8 mouse cellular contexts compared by ENCODE assay signal in genomic region chr6:70921274-70922074, GRCm38 (mm10). TPM values are rescaled to one million over a fixed set of nuclear protein-coding genes. Genes with fewer than 3 reads are reported as not detected.
A peak's percentile ranks its signal among the peaks of the same experiment; 100 is the strongest.
DNase-seq lines count a peak whose midpoint lies in the region; ATAC-seq and TF ChIP-seq lines count a peak whose summit lies in the region.

No protein-coding gene starts in this region.

- H3K27ac ChIP-seq in spleen, adult 2 months (ENCODE audit: insufficient read depth, low read length), result no peak overlapping the region
- H3K27ac ChIP-seq in intestine, embryonic 16.5 days (ENCODE audit: low read length), result no peak overlapping the region
- H3K27ac ChIP-seq in limb, embryonic 13.5 days, result no peak overlapping the region; the same call in 1 of the 2 replicates
- H3K27ac ChIP-seq in midbrain, embryonic 14.5 days (replicated peaks; ENCODE audit: low read depth, low read length), result peak overlapping the region; percentile 50
- no peak overlapping the region for H3K27ac ChIP-seq in stomach, postnatal 0 days (replicated peaks)

- peak overlapping the region; percentile 44 for H3K4me2 ChIP-seq in intestine, embryonic 16.5 days (ENCODE audit: low read depth, low read length)
- H3K4me2 ChIP-seq in limb, embryonic 13.5 days (replicated peaks), result peak overlapping the region; percentile 62
- H3K4me2 ChIP-seq in midbrain, embryonic 14.5 days (ENCODE audit: low read length), result peak overlapping the region; percentile 46
- peak overlapping the region; percentile 38 for H3K4me2 ChIP-seq in stomach, postnatal 0 days (replicated peaks; ENCODE audit: low read depth)

- no peaks in the 10 kb centered on the region for H3K4me1 ChIP-seq in spleen, adult 2 months (ENCODE audit: control insufficient read depth, insufficient read depth, insufficient read length)
- peaks cover 6% of the 10 kb centered on the region; the same call in 1 of the 2 replicates for H3K4me1 ChIP-seq in intestine, embryonic 16.5 days (ENCODE audit: control insufficient read depth, insufficient read depth, low read length)
- peaks cover 10% of the 10 kb centered on the region for H3K4me1 ChIP-seq in limb, embryonic 13.5 days
- peaks cover 8% of the 10 kb centered on the region for H3K4me1 ChIP-seq in midbrain, embryonic 14.5 days (ENCODE audit: control insufficient read depth, insufficient read depth, low read length)
- 0 out of 2 replicates have a peak, but pooled peaks cover 3% of the 10 kb centered on the region for H3K4me1 ChIP-seq in stomach, postnatal 0 days (replicated peaks; ENCODE audit: control insufficient read depth, insufficient read depth)

- ATAC-seq in intestine, embryonic 16.5 days, result 0 out of 2 replicates have a peak, but pooled peaks have one; percentile 26
- ATAC-seq in limb, embryonic 13.5 days (ENCODE audit: low FRiP score, low read depth), result peak; percentile 19; the same call in 1 of the 2 replicates
- peak; percentile 74 for ATAC-seq in midbrain, embryonic 14.5 days (ENCODE audit: low FRiP score, low TSS enrichment)
- ATAC-seq in stomach, postnatal 0 days (ENCODE audit: low FRiP score, low TSS enrichment), result no peak; the same call in 1 of the 2 replicates

- no peaks in the 10 kb centered on the region for H3K9me3 ChIP-seq in intestine, embryonic 16.5 days (ENCODE audit: control insufficient read depth, low read length)
- H3K9me3 ChIP-seq in limb, embryonic 13.5 days, result no peaks in the 10 kb centered on the region
- H3K9me3 ChIP-seq in midbrain, embryonic 14.5 days (ENCODE audit: control insufficient read depth, low read length), result no peaks in the 10 kb centered on the region
- H3K9me3 ChIP-seq in stomach, postnatal 0 days (ENCODE audit: control insufficient read depth, low read length), result no peaks in the 10 kb centered on the region

- WGBS in spleen, adult 2 months, result 29% methylated on average over 22 of the region's 22 CpGs
- WGBS in intestine, embryonic 16.5 days, result 12% methylated on average over 22 of the region's 22 CpGs
- 2% methylated on average over 22 of the region's 22 CpGs for WGBS in limb, embryonic 13.5 days
- 4% methylated on average over 22 of the region's 22 CpGs for WGBS in midbrain, embryonic 14.5 days
- 9% methylated on average over 22 of the region's 22 CpGs for WGBS in stomach, postnatal 0 days

- H3K27me3 ChIP-seq in spleen, adult 2 months (ENCODE audit: control insufficient read depth, insufficient read depth, low read length), result no peaks in the 10 kb centered on the region
- 0 out of 2 replicates have a peak, but pooled peaks cover 3% of the 10 kb centered on the region for H3K27me3 ChIP-seq in intestine, embryonic 16.5 days (replicated peaks; ENCODE audit: control insufficient read depth, insufficient read depth, low read length)
- no peaks in the 10 kb centered on the region for H3K27me3 ChIP-seq in limb, embryonic 13.5 days
- H3K27me3 ChIP-seq in midbrain, embryonic 14.5 days (ENCODE audit: control insufficient read depth, insufficient read depth, low read length), result no peaks in the 10 kb centered on the region
- no peaks in the 10 kb centered on the region for H3K27me3 ChIP-seq in stomach, postnatal 0 days (ENCODE audit: control insufficient read depth, insufficient read depth, low read length)

- H3K4me3 ChIP-seq in spleen, adult 2 months (ENCODE audit: extremely low read depth, insufficient read depth, insufficient read length), result no peak overlapping the region
- H3K4me3 ChIP-seq in intestine, embryonic 16.5 days (ENCODE audit: low read length), result peak overlapping the region; percentile 22
- H3K4me3 ChIP-seq in limb, embryonic 13.5 days, result peak overlapping the region; percentile 29
- H3K4me3 ChIP-seq in midbrain, embryonic 14.5 days (replicated peaks; ENCODE audit: low read depth, low read length), result peak overlapping the region; percentile 9; the same call in 1 of the 2 replicates
- no peak overlapping the region for H3K4me3 ChIP-seq in stomach, postnatal 0 days (ENCODE audit: low read depth, low read length)

- H3K9ac ChIP-seq in intestine, embryonic 16.5 days (ENCODE audit: low read depth, low read length), result peak overlapping the region; percentile 24; the same call in 1 of the 2 replicates
- 0 out of 2 replicates have a peak overlapping the region, but pooled peaks have one; percentile 4 for H3K9ac ChIP-seq in limb, embryonic 13.5 days
- peak overlapping the region; percentile 24 for H3K9ac ChIP-seq in midbrain, embryonic 14.5 days (replicated peaks; ENCODE audit: low read length)
- H3K9ac ChIP-seq in stomach, postnatal 0 days (ENCODE audit: low read length), result no peak overlapping the region

- no peaks in the 10 kb centered on the region for H3K36me3 ChIP-seq in spleen, adult 2 months (ENCODE audit: control insufficient read depth, insufficient read depth, low read length)
- no peaks in the 10 kb centered on the region for H3K36me3 ChIP-seq in intestine, embryonic 16.5 days (ENCODE audit: control insufficient read depth, insufficient read depth, low read length)
- H3K36me3 ChIP-seq in limb, embryonic 13.5 days, result no peaks in the 10 kb centered on the region
- no peaks in the 10 kb centered on the region for H3K36me3 ChIP-seq in midbrain, embryonic 14.5 days (ENCODE audit: control insufficient read depth, insufficient read depth, low read length)
- H3K36me3 ChIP-seq in stomach, postnatal 0 days (ENCODE audit: control insufficient read depth, insufficient read depth, low read length), result no peaks in the 10 kb centered on the region

- TF ChIP-seq POLR2A in spleen, adult 2 months (IDR thresholded peaks at IDR 0.05; ENCODE audit: low read depth, low read length), result no peak

- no peak for TF ChIP-seq EP300 in stomach, postnatal 0 days (optimal IDR thresholded peaks at IDR 0.05)

- TF ChIP-seq CTCF in spleen, adult 2 months (IDR thresholded peaks at IDR 0.05; ENCODE audit: extremely low read depth, insufficient read depth, insufficient read length, insufficient replicate concordance), result peak; percentile 49; the same call in 1 of the 2 replicates
- peak; percentile 84 for TF ChIP-seq CTCF in stomach, postnatal 0 days (IDR thresholded peaks at IDR 0.05; ENCODE audit: low read depth)

- peak in 1 of 2 experiments; percentile 5 for DNase-seq in spleen, adult 2 months (ENCODE audit: low read depth in 1 of 2, low spot score in 2 of 2)
- no peak for DNase-seq in spleen, postnatal 4 days (ENCODE audit: low spot score in 2 of 2)
- peak; percentile 73 for DNase-seq in cerebellum, adult 9-10 months
- DNase-seq in forelimb bud, embryonic 11.5 days (ENCODE audit: low read depth, low spot score), result peak; percentile 76
- DNase-seq in midbrain, embryonic 14.5 days, result peak; percentile 86
- DNase-seq in stomach, postnatal 0 days (ENCODE audit: low spot score), result peak; percentile 55

RNA-seq across cellular contexts. Expression of gene Tex37, which starts 2.7 kb away (rescaled TPM):
- polyA plus RNA-seq in spleen, adult 2 months (2012; rRNA removed), result not detected in 2 replicates
- not detected in 2 replicates for polyA plus RNA-seq in intestine, embryonic 16.5 days (2015; fragmentation: Nextera tagmentation; extraction: Ambion mirVana)
- not detected in 2 replicates for polyA plus RNA-seq in limb, embryonic 13.5 days (2015; fragmentation: Nextera tagmentation; extraction: Ambion mirVana)
- not detected in 2 replicates for polyA plus RNA-seq in midbrain, embryonic 14.5 days (2014; fragmentation: Nextera tagmentation; extraction: Ambion mirVana)
- polyA plus RNA-seq in stomach, postnatal 0 days (2015; fragmentation: Nextera tagmentation; extraction: Ambion mirVana), result not detected in 2 replicates

RNA-seq across cellular contexts. Expression of gene Foxi3, which starts 34.9 kb away (rescaled TPM):
- polyA plus RNA-seq in spleen, adult 2 months (2012; rRNA removed), result not detected in 2 replicates
- not detected in 2 replicates for polyA plus RNA-seq in intestine, embryonic 16.5 days (2015; fragmentation: Nextera tagmentation; extraction: Ambion mirVana)
- polyA plus RNA-seq in limb, embryonic 13.5 days (2015; fragmentation: Nextera tagmentation; extraction: Ambion mirVana), result 0.15 and 0.20 TPM in 2 replicates
- not detected in 2 replicates for polyA plus RNA-seq in midbrain, embryonic 14.5 days (2014; fragmentation: Nextera tagmentation; extraction: Ambion mirVana)
- not detected in 2 replicates for polyA plus RNA-seq in stomach, postnatal 0 days (2015; fragmentation: Nextera tagmentation; extraction: Ambion mirVana)

Comparison
In these comparisons a context has a peak if more than half of its experiments do, and no peak if none do; other contexts are left out.
1. DNase-seq: peak in cerebellum, adult 9-10 months (single experiment), forelimb bud, embryonic 11.5 days (single experiment), midbrain, embryonic 14.5 days (single experiment) and stomach, postnatal 0 days (single experiment); none in spleen, postnatal 4 days (0 of 2).
2. H3K4me3 ChIP-seq: peak in intestine, embryonic 16.5 days (single experiment), limb, embryonic 13.5 days (single experiment) and midbrain, embryonic 14.5 days (single experiment); none in spleen, adult 2 months (single experiment) and stomach, postnatal 0 days (single experiment).
3. Peak in every context shown above with its lines, with median percentiles within 50 percentile points of each other: H3K4me2 ChIP-seq.